Mouse (Mus musculus) CH12.LX (cell line): ENCODE measurements around the gene H2-DMb2.

ENCODE experiments used
- CTCF ChIP-seq, 2 experiments: IDR thresholded peaks in 1 of 2; conservative IDR thresholded peaks in 1 of 2; 2 replicates each; pipeline ENCODE4 v1.5.1; 2011 to 2012; ENCODE audit warnings: low read depth in 2 of 2, low read length in 2 of 2, improper control_type of control experiment in 1 of 2, inconsistent platforms in 1 of 2, mild to moderate bottlenecking in 1 of 2, moderate library complexity in 1 of 2
- ELF1 ChIP-seq: IDR thresholded peaks from 2 replicates; pipeline ENCODE4 v1.6.1; 2014; ENCODE audit warnings: low read depth, mild to moderate bottlenecking, inconsistent platforms, low read length, improper control_type of control experiment
- POLR2A ChIP-seq: IDR thresholded peaks from 2 replicates; pipeline ENCODE4 v1.6.1; 2011; ENCODE audit warnings: low read depth, mild to moderate bottlenecking, improper control_type of control experiment, low read length
- RCOR1 ChIP-seq: conservative IDR thresholded peaks from 2 replicates; pipeline ENCODE4 v1.6.1; 2012; ENCODE audit warnings: low read depth, mild to moderate bottlenecking, inconsistent platforms, low read length, improper control_type of control experiment
- TCF12 ChIP-seq: IDR thresholded peaks from 2 replicates; pipeline ENCODE4 v1.6.1; 2014; ENCODE audit warnings: low read depth, mild to moderate bottlenecking, inconsistent platforms, low read length, improper control_type of control experiment
- ZNF384 ChIP-seq: IDR thresholded peaks from 2 replicates; pipeline ENCODE4 v1.6.1; 2012; ENCODE audit warnings: low read depth, low read length, improper control_type of control experiment, inconsistent platforms

DNA sequence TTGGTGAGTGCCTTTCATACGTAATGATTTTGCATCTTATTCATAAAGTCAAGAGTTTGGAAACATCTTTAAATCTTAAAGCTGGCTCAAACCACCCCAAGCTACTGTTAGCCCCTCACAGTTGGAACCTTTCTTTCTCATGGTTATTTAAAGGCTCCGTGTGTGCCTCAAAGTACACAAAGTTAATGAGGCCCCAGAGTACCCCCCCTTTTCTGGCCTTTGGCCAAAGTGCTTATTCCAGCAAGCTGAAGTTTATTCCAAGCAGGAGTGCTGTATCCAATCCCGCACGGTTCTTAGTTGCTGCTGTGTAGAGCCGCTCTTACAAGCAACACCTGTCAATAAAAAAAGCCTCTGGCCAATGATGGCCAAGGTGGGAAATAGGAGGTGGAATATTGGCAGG is 43.6 kb upstream of the H2-DMb2 start:
- TF ChIP-seq ZNF384 (no peak), CTCF (conservative IDR thresholded peaks at IDR 0.05 in 1 of 2, IDR thresholded peaks at IDR 0.05 in 1 of 2; ENCODE audit: low read depth in 2 of 2, low read length in 2 of 2) (no peak), RCOR1 (no peak), ELF1 (no peak), POLR2A (no peak), TCF12 (no peak)
